Mouse (Mus musculus): Measurements from ENCODE around the gene Procr.
"Not testable (repeated sequence)": the region's sequence is repeated elsewhere in the genome, so short reads cannot be mapped to it uniquely, and the experiment has no call there.

The Procr gene

DNA sequence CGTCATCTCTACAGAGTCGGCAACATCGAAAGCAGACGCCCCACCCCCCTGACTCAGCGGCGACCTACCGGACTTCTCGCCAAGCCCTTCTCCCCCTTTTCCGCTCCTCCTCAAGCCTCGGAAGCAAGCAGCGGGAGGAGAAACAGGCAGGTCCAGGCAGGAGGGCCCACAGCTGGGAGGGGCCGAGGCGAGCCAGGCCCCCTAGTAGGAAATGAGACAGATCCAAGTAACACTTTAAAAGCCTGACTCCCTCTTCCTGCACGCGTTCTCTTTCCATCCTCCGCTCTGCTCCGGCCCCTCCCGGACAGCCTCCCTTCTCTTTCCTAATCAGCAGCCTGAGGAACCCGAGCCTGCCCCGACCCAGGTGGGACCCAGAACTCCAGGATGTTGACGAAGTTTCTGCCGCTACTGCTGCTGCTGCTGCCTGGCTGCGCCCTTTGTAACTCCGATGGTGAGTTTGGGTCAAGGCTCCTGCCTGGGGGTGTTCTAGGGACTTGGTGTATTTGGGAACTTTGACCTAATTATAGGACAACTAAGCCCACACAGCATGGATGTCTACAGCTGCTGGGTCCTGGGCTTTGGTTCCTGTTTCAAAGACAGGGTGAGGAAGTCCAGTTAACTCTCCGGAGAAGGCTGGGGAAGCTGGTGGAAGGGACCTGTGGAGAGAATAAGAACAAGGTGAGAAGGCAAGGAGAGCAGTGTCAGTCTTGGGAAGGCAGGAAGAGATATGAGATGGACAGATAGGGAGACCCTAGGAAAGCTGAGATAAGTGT is at the start of gene Procr:
Gene Procr, plus strand, starts transcription at position 104 of the 773 bp plus-strand sequence.
- peak; percentile 54 to 71 for DNase-seq

DNA sequence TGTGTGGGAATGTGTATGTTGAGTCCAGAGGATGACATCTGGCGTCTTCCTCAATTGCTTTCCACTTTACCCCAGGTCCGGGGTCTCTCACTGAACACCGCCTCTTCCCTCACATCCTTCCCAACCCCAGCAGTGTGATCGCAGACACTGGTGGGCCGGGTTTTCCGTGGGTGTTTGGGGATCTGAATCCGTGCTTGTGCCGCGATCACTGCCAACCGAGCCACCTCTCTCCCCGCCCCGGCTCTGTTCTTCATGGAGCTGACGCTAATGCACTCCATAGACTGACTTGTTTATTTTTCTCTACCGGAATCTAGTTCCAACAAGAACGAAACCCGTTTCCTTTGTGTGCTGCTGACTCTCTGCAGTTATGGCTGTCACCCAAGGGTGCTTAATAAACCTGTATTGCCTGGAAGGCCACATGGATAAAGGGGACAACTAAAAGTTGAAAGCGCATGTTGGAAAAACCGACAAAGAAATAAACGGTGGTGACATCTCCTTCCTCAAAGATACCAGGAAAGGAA is 49.5 kb upstream of the Procr start:
- no peak for DNase-seq

DNA sequence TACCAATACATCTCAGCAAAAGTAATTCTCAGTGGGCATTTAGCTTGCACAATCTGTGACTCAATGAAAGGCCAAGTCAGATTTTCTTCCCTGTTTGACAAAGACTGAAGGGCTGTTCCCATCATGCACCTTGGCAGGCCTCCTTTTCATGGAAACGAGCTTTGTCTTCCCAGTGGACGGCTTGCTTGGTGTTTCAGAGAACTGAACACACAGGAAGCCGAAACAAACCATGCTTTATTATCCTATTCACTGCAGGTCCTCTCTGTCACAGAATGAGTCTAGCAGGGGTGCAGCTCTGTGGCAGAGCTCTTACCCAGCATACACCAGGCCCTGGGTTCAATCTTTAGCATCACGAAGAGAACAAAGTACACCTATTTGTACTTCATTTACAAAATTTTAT is 47.3 kb upstream of the Procr start:
- no peak for DNase-seq

DNA sequence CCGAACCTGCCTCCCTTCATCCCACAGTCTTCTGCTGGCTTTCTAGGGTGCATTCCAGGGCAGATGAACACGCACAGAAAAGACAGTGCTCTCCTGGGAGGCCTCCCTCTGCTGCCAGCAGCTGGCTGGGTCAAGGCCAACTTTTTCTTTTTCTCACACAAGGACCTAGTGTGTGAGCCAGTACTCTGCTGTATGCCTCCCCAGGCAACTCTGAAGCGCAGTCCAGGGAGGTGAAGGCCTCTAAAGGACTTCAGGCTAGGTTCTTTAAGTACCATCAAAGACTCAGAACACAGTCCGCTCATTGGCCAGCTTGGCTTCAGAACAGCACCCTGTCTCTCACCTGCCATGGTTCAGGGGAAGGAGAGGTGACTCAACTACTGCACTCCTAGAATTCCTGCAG is 43.7 kb upstream of the Procr start:
- no peak for DNase-seq

DNA sequence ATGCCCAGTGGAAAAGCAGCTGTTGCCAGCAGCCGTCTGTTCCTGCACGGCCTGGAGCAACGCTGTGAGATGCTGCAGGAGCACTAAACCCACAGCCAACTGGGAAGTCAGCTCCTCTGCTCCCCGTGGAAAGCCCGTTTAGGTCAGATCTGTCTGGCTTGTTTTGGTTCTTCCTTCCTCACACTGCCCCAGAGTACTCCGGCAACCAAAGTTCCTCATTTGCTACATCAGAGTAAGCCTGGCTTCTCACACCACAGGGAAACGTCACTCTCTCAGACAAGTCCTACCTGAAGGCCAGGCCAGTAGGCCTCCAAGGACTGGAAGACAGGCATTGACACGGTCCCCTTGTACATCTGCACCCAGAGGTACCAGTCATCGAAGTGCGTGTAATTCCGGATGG is 40.4 kb upstream of the Procr start:
- DNase-seq, result no peak

DNA sequence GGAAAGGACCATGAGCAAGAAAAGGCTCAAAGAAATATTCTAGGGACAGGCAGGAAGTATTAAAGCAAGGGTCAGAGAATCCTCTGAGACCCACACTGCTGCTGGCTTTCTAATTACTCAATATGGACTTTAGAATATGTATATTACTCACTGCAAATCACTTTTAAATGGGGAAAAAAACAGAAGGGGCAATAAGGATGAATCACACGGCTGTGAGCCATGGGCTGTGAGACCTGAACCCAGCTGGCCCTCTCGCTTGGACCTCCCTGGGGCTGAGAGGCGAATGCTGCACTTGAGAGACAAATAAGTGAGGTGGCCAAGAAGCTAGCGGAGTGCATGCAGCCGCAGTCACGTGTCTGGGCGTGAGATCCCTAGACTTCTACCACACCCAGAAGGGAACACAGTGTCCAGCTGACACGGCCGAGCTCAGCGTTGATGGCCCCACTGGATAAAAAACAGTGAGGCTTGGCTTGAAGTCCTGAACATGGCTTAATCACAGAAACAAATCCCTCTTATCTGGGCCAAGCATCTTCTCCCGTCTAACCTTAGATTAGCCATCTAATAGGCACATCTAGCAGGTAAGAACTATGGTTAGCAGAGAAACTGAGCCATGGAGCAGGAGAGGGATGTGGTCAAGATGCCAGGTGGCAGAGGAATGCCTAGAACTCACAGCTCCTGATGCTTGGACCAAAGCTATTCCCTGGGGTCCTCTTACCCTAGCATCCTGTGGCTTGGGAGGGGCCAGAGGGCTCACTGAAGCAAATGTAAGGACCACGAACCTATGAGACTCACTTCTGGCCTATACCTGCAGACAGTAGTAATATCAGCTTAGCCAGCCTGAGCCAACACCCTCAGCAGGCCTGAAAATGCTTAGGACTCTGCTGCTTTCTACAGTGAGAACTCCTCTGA is 33.6 kb upstream of the Procr start:
- no peak for DNase-seq

DNA sequence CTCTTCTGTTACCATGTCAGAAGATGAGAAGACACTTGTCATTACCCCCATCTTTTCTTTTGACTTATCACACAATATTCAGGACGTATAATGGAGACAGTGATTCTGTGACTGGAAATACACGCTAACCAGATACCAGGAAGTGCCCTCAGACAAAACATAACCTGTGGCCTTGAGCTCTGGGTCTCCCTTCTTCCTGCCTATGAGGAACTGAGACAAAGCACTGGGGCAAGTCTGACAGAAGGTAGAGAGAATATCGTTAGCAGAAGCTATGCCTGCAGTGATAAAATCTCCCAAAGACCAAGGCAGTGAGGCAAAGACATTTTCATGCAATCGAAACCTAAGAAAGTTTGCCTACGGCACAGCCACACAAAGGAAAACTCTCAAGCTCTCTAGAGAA is 30.3 kb upstream of the Procr start:
- DNase-seq, result no peak

DNA sequence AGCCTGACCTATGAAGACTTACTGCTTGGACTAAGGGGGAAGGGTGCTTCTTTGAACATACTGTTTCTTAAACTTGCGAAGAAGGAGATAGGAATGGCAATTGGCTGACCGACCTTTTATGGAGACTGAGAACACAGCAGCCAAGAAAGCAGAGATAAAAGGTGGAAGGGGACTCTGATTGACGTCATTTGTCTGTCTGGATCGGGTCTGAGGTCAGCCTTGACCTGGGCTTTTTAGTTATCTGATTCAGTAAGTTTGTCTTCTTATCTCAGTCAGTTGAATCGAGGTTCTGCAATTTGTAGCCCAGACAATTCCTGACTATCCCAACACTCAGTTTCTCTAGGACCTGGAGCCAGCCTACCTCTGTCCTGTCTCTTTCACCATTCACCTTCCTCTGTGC is 26.9 kb upstream of the Procr start:
- no peak for DNase-seq

DNA sequence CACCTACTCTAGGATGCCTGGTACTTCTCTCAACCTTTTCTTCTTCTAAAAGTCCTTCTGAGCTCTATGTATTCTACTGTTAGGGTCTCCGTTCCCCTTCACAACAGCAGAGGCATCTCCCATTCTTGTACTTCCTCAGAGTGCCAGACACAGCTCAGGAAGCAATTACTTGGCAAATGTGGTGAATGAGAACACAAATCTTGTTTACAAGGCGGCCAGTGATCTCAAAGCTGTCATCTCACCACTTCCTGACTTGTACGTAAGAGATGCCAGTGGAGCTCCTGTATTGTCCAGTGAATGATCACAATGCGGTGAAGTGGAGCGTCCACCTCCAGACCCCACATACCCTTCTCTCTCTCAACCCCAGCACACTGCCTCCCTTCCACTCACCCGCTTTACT is 26.4 kb upstream of the Procr start:
- no peak for DNase-seq

DNA sequence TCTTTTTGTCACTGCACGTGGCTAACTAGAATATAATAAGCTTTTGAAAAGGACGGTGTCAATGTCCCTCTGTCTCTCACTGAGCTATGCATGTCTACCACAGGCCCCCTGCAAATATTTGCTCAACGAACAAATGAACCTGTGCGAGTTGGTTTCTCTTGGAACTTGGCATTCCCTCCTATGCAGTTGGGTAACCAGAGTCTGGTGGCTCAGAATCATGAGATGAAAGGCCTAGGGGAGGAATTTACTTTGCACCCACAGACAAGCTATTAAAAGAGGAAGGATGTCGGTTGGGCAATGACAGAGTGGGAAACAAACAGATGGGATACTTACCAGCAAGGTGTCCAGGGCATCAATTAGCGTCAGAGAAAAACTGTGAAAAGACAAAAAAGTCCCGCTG is 24.6 kb upstream of the Procr start:
- DNase-seq, result no peak

DNA sequence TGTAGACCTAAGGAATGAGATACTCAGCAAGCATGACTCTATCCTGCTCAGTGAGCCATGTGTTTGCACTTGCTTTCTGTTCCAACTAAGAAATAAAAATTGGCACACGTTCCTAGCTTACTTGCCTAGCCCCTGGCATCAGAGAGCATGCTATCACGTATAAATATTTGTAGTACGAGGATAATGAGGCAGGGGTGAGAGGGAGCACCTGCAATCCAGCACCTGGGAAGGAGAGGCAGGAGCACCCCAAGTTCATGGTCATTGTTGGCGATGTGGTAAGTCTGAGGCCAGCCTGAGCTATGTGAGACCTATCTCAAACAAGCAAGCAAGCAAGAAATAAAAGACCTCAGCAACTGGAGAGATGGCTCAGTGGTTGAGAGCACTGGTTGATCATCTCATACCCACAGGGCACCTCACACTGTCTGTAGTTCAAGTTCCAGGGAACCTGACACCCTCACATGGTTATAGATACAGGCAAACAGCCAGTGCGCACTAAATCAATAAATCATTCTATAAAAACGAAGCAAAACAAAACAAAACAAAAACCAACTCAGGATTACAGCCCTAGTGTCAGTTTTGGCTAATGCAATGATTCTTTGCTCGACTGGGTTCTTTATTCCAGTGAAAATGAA is 23.0 kb upstream of the Procr start:
- no peak for DNase-seq

DNA sequence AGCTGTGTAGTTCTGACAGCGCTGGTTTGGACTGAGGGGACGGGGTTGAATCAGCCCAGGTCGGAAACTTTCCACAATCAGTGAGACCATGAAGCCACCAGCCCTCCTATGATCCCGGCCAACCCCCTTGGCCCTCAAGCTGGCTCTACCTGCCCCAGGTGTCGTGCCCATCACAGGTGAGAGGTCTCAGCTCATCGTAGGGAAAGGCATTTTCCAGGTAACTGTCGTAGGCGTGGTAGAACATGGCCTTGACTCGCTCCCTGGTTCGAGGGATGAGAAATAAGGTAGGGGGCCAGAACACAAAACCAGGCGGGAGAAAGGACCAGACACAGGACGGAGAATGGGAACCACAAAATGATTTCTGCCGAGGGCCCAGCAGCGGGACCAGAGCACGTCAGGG is 22.2 kb upstream of the Procr start:
- DNase-seq, result no peak

DNA sequence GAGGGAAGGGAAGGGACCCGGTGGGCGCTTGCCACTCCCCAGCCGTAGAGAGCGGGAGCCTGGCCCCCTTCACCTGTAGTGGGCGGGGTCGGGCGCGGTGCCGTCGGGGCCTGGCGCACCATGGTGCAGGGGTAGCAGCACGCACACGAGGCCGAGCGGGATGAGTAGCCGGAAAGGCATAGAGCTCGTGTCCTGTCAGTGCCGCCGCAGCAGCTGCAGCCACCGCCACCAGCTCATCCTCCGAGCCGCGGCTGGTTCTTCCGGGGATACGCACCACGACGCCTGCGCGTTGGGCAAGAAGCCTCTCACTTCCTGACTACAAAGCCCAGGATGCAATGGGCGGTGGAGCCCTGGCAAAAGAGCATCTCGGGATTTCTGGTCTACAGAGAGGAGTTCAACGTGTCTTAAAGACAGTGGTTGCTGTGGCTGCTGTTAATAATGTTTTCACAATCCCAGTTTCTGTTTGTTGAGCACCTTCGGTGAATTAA is 21.7 kb upstream of the Procr start, which contains the start of gene Edem2:
Gene Edem2, minus strand, starts transcription at position 318 of the 488 bp plus-strand sequence.
- peak; percentile 94 for DNase-seq

DNA sequence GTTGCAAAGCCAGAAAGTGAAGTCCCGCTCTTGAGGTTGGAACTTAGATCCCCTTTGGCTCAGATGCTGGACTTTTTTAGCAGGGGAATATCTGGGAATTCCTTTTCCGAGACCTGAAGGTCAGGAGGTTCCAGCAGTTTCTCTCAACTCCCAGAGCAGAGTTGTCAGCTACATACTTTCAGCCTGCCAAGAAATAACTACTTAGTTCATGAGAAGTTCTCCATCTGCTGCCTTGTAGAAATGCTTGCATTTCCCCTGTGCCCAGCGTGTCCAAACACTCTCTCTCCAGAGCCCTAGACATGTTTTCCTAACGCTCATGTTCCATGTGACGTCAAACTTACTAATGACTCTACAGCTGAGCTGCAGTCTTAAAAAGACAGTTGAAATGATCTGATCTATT is 15.8 kb upstream of the Procr start:
- no peak for DNase-seq

DNA sequence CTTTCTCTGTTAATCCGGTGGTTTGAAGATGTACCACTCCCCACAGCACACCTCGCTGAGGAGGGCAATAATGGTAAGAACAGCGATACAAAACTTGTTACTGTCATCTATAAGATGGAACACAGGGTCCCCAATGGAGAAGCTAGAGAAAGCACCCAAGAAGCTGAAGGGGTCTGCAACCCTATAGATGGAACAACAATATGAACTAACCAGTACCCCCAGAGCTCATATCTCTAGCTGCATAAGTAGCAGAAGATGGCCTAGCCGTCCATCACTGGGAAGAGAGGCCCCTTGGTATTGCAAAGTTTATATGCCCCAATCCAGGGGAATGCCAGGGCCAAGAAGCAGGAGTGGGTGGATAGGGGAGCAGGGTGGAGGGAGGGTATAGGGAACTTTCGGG is 15.2 kb upstream of the Procr start, which contains the start of gene Gm17581:
Gene Gm17581, minus strand, starts transcription at position 101 of the 400 bp plus-strand sequence.
- DNase-seq, result not testable (repeated sequence)

DNA sequence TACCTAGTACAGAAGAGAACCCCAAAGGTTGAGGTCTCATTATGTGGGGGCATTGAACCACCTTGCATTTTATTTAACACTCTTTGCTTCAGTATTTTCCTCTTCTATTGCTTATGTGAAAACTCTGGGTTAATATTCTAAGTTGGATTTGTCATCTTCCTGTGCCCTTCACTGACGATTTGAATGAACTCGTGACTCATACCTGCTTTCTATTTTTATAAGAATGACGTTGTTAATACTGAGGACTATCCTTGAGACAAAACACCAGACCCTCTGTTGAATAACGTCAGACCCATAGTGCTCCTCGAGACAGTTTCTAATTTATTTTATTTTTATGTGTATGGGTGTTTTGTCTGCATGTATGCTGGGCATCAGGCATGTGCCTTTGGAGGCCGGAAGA is 14.0 kb upstream of the Procr start:
- DNase-seq, result no peak

DNA sequence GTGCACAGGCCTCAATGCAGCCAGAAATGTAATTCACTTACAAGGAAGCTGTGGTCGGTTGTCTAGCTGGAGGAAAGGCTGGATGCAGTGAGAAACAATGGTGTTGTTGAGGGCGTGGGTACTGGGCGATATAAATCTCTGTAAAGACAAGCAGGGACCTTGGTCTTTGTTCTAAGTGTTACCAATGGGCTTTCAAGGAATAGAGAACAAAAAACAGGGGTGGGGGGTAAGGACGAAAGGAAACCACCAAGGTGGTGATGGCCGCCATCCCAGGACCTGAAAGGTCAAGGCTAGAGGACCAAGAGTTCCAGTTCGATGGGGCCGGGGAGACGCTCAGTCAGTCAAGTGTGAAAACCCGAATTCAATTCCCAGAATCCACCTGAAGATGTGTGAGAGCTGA is 13.1 kb upstream of the Procr start:
- DNase-seq, result no peak

DNA sequence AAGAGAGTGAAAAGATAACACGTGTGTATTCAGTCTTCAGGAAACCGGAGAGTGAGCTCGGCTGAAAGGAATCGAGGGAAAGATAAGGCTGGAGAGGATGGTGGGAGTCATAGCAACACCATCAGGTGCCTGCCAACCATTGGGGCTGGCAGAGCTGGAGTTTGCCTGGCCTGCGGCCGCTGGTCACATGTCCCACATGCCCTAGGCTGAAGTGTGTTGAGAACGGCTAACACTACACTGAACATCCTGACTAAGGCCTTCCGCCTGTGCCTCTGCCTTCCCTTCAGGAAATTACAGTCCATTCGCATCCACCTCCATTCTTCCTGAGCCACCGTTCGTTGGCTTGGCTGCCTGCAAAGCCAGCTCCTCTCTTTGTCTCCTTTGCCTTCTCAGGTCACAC is 8.7 kb upstream of the Procr start:
- peak; percentile 21 to 58 for DNase-seq

DNA sequence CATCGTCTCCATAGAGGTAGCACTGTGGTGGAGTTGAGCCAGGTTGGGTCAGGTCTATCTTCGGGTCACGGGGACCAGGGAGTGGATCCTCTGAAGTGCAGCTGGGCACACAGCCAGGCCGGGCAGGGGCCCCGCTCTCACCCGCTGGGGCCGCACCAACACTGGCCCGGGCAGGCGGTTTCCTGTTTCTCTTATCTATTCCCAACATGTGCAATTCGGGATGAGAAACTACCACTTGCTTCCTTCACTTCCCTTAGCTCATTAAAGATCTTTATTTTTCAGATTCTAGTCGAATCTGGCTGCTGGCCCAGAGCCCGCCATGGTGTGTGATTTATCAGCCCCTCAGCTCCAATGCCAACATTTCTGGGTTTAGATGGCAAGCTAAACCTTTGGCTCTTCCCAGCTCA is 8.0 kb upstream of the Procr start:
- peak; percentile 77 to 90 for DNase-seq

DNA sequence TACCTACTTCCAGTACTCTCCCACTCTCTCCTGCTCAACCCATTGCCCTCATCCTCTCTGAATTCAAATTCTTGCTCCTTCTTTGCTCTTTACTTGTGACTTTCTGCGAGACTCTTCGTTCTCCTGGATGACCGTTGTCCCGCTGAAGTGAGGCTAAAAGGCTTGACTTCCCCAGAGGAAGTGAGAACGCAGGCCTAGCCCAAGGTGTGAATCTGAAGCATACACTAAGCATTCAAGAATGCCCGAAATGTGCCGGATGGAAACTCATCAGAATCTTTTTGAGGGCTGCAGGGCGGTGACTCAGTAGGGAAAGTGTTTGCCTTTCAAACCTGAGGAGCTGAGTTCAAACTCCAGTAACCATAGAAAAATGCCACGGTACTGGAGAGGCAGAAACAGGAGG is 7.6 kb upstream of the Procr start:
- no peak for DNase-seq

DNA sequence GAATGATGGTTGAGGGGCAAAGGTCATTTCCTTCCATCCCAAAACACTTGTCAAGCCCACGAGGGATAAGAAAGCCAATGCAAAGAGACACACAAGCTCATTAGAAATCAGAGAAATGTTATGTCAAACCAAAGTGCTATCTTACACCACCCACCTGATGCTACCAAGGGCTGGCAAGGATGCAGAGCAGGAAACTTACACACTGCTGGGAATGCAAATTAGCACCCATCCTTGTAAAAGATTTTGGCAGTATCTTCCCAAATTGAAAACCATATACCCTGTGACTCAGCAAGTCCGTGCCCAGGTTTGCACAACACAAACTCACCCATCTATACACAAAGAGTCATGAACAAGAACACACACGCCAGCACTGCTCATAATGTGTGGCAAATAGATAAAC is 5.4 kb upstream of the Procr start:
- no peak for DNase-seq

DNA sequence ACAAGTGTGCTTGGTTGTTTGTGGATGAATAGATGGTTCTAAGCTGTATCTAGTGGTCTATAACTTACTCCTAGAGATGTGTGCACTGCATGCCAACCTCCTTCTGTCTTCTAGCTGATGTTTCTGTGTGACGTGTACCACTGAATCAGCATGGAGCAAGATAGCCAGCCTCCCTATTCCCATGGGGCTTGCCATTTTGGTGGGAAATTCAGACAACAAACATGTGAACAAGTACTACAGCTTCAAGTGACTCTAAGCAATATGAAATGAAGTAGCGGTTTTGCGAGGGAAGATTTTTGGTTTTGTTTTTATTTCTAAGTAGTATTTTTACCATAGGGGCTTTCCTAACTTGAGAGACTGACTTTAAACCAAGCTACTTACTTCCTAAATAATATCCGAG is 1.5 kb upstream of the Procr start:
- no peak for DNase-seq

DNA sequence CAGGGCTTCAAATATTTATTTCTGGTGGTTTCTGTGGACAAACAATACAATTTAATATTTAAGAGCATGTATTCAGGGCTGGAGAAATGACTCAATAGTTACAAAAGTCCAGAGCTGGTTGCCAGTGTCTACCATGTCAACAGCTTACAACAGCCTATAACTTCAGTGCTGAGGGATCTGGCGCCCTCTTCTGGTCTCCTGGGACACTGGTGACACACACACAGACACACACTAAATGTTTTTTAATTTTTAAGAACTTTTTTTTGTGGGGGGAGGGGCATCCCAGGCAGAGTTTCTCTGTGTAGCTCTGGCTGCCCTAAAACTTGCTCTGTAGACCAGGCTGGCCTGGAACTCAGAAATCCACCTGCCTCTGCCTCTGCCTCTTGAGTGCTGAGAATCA is 4.8 kb downstream of the Procr start:
- DNase-seq, result peak; percentile 49 to 72
